Mouse (Mus musculus) T-cell, adult 2 months (primary cell): Measurements from ENCODE around the gene Vkorc1l1.

Source experiments
- DNase-seq: peaks from one replicate; pipeline ENCODE4 v3.0.0; 2022; ENCODE audit warnings: low spot score

Gene Vkorc1l1

GRCm38 (mm10) chr5:129942073-129942939 is 536 bp downstream of the Vkorc1l1 start:
- DNase-seq: peak; percentile 30

DNA sequence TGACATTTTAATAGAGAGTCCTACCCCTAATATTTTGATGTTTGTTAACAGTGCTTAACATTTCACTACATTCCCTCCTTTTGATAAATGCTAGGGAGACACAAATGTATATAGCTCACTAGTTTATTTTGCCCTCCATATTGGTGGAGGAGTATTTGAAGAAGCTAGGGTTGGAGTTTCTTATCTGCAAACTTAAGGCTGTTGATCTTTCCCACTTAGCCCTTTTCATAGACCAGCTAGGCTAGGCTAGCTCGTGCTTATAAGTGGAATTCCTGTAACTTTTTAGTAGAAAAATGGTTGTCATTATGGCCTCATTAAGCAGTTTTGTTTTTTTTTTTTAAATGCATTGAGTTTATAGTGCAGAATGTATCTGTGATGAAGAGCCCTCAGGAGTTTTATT is 1.6 kb downstream of the Vkorc1l1 start:
- DNase-seq: no peak

GRCm38 (mm10) chr5:129947528-129948033 is 5.8 kb downstream of the Vkorc1l1 start:
- no peak for DNase-seq

DNA sequence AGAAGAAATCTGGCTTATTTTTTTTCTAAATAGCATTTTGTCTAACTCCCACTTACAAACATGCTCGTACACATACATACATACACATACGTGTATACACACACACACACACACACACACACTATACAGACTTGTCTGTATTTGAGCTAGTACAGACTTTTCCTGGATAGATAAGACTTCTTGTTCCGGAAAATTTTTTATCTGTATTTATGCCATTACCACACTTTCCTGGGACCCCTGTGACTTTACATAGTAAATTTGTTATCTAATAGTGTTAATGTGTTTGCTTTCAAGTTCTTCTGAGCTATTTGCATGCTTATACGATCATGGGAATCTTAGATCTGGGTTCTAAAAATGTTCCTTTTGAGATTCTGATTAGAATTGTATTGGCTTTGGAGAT is 10.4 kb downstream of the Vkorc1l1 start:
- no peak for DNase-seq

DNA sequence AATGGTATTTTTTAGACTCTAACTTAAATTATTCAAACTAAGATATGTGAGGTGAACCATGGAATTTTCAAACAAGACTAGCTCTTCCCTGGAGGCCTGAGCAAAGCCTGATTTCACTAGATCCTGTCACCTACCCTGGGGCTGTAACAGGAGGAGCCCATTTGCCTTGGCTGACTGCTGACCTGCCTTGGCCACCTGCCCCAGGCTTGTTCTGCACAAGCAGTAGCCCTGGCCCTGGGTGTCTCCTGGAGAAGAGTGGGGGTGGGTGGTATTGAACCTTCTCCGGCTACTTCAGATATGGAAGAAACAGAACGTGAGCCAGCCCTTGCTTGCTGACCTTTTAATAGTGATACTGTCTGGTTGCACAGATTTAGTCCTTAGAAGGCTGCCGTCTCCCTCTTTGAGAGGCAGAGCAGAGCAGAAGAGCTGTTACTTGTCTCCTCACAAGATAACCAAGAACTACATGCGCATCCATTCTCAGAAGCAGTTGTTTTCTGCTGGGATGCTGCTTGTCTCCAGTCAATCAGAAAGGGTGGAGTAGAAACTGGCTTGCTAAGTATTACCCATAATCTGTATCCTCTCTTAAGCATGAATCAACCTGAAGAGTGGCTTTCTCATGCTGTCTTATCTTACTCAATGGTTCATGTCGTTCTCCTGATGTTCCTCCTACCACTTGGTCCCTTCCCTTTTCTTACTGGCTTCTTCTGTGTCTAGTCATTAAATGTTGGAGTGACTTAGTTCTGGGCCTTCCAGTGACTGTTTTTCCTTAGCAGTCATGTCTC is 12.9 kb downstream of the Vkorc1l1 start:
- no peak for DNase-seq

GRCm38 (mm10) chr5:129955792-129956191 is 14.0 kb downstream of the Vkorc1l1 start:
- DNase-seq: no peak

DNA sequence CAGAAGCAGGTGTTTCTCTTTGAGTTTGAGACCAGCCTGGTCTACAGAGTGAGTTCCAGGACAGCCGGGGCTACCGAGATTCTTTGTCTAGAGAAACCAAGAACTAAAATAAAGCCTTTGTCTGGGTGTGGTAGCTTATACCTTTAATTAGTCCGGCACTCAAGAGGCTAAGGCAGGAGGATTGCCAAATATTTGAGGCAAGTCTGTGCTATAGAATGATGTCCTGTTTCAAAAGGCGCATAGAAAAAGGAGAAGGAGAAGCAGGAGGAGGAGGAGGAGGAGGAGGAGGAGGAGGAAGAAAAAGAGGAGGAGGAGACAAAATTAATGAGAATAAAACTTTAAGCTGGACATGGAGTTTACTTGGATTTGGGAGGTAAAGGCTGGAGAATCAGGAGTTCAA is 21.5 kb downstream of the Vkorc1l1 start:
- DNase-seq: no peak

DNA sequence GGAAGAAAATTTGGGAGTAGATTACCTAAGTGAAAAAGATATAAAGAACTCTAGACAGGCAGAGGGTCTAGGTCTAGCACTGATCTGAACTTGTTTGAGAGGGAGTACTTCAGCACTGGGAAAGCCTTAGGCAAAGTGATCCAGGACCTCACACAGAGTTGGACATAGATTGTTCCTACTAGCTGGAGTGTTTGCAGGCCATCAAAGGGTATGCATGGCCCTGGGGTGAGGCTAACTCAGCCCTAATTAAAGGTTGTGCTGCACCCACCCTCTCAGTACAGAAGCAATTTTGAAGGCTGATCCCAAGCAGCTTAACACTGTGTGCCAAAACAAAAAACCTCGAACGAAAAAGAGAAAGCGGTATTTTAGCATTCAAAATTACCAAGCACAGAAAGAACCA is 24.7 kb downstream of the Vkorc1l1 start:
- DNase-seq: no peak

DNA sequence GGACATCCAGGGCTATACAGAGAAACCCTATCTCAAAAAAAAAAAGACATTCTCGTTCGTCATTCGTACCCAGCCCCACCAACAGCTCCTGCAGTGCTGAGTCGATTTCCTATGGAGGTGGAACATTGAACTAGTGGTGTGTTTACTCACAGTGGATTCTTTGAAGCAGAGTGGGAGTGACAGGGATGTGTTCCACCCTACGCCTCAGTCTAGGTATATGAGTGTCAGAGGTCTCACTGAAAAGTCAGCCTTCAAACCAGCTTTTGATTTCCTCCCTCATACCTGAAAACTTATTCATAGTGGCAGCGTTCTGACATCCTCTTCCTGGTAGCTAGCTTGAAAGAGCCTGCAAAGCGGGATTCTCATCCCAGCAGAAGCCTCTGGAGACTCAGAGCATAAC is 26.6 kb downstream of the Vkorc1l1 start:
- no peak for DNase-seq

DNA sequence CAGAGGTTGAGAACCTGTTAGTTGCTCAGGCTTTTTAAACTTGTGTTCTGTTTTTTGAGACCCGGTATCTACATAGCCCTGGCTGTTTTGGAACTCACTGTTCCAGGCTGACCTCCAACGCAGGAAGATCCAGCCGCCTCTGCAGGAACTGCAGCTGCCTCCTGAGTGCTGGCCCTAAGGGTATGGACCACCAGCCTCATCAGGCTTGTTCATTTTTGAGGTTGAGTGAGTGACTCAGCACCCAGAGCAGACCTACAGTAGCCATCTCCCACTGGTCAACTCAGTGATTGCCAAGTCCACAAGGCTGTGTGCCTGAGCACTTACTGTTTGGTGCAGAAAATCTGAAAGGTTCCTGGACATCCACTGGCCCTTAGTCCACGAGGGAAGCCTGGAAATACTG is 29.7 kb downstream of the Vkorc1l1 start:
- no peak for DNase-seq

DNA sequence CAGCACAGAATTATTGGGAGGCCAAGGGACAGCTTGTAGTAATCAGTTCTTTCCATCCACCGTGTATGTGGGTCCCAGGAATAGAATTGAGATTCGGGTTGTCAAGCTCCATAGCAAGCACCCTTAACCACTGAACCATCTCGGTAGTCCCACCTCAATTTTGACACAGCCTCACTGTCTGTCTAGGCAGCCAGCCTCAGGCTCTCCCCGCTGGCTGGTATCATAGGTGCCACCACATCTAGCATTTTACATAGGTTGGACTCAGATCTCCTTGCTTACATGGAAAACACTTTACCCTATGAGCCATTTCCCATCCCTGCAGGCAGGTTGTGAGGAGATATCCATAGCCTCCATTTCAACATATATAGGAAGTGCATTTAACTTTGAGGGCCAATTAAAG is 32.6 kb downstream of the Vkorc1l1 start:
- DNase-seq: no peak

DNA sequence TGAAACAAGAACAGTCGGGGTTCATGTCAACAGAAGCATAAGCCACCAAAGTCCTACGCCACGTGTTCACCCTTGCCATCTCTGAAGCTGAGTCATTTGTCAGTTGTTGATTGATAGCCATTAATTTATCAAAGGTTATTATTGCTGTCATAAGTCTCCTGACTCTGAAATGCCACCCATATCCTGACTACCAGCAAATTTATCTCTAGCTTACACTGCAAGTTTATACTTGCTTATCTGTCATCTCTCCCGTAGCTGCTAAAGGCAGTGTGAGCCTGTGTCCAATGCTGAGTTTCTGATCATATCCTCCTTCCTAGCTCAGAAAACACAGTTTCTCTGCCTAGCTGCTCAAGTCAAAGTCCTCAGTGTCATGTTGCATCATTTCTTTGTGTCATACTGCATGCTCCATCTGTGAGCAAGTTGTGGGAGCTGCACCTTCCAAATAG is 33.1 kb downstream of the Vkorc1l1 start:
- DNase-seq: no peak

DNA sequence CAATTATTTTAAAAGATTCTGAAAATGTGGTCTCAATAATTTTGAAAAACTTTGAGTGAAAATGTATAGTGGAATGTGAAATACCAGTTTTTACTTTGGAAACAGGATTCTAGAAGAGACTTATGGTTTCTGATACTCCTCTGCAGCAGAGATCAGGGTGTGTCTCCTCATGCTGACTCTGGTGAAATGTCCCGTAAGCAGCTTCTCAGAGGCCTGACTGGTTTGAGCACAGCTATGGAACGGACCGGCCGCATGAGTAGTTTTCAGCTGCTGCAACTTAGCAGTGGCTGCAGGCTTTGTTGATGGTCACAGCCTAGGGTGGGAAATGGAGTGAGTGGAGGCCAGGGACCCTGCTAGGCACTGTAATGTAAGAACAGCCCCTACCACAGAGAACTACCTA is 36.0 kb downstream of the Vkorc1l1 start:
- no peak for DNase-seq

DNA sequence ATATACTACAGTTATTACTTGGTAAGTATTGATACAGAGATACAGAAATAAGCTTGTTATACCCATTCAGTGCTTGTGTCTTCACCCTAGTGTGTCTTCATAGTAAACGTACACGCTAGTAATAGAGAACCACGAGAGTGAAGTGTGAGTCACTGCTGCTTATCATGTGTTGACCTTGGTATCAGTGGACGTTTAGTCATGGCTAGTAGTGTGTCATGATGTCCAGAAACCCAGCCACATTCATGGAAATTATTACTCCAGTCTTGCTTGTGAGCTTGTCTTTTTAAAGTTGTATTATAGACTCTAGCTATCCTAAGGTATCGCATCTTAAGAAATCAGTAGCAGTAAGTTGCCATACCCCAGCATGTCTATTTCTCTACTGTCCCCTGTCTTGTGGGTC is 36.8 kb downstream of the Vkorc1l1 start:
- DNase-seq: no peak

GRCm38 (mm10) chr5:129980216-129980615 is 38.4 kb downstream of the Vkorc1l1 start:
- no peak for DNase-seq

DNA sequence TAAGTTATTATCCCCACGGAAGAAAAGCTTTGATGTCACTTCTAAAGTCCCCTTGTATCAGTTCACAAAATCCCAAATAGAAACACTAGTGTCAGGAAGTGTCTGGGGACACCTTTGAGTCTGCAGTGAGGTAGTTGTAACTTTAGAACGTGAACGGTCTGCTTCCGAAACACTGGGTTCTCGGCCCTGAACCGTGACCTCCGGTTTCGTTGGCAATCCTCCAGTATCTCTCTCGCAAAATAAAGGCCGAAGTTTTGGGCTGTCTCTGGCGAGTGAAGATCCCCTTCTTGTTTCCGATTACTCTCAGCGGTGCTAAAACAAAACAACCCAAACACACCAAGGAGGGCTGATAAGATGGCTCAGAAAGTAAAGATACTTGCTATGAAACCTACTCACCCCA is 47.6 kb downstream of the Vkorc1l1 start:
- DNase-seq: no peak

GRCm38 (mm10) chr5:129991898-129992297 is 50.1 kb downstream of the Vkorc1l1 start:
- no peak for DNase-seq

GRCm38 (mm10) chr5:129993374-129993773 is 51.6 kb downstream of the Vkorc1l1 start:
- DNase-seq: no peak

DNA sequence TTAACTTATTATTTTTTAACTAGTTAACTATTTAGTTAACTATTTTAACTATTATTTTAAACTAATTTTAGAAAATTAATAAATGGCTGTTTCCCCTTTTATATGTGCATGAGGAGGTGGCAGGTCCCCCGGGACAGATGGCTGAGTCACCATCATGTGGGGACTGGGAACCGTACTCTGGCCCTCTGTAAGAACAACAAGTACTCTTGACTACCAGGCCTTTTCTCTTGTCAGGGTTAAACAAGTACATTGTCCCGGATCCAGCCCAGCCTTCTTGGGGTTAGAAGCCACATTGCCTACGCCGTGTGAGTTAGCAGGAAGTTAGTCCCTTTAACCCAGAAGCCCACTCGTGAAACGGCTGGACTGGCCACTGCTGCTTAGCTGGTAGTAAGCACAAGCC is 53.2 kb downstream of the Vkorc1l1 start:
- DNase-seq: no peak

DNA sequence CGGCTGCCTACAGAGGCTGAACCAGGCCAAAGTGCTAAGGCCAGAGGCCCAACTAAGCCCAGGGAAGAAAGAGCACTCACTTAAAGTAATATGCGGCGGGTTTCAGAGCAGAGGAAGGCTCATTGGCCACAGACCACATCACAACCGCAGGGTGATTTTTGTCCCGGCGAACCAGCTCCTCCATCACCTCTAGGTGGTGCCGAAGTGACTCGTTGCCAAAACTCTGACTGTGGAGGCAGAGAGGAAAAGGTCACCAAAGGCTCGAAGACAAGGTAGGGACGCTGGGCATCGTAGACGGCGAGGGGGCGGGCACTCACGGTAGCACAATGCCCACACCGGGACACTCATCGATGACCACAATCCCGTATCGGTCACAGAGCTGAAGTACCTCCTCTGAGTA is 55.9 kb downstream of the Vkorc1l1 start:
- DNase-seq: no peak

DNA sequence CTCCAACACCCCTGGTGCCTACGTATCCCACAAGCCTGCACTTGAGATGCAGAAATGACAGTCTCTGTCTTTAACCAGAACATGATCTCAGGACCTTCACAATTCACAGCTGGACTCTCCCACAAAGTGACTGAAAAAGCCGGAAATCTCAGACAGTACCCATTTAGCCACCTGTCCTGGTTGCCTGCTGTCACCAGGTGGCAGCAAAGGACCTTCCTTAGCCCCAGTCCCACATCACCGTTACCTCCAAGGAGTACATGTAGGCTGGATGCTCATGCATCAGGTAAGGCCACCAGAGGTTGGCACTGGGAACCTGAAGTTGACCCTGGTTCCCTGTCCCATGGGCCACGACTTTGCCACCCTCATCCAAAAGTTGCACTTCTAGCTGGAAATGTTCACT is 57.3 kb downstream of the Vkorc1l1 start:
- peak; percentile 59 for DNase-seq

GRCm38 (mm10) chr5:130000735-130001134 is 59.0 kb downstream of the Vkorc1l1 start:
- no peak for DNase-seq

GRCm38 (mm10) chr5:130001356-130001987 is 59.7 kb downstream of the Vkorc1l1 start:
- no peak for DNase-seq
